Mouse (Mus musculus) heart, adult 2 months (tissue): ENCODE results near the gene Tnrc6b.

Source experiments
- CTCF ChIP-seq: fragments of 200-600 bp; IDR thresholded peaks from 2 replicates; pipeline ENCODE4 v1.8.1; 2022; ENCODE audit warnings: antibody characterized with exemption, mild to moderate bottlenecking, moderate library complexity
- EP300 ChIP-seq: fragments of 200-500 bp; IDR thresholded peaks from 2 replicates; pipeline ENCODE4 v1.6.1; 2011; ENCODE audit warnings: low read depth, low read length, control low read depth; ENCODE audit not compliant: insufficient read depth
- POLR2A ChIP-seq: fragments of 200-500 bp; IDR thresholded peaks from 2 replicates; pipeline ENCODE4 v1.6.1; 2011; ENCODE audit warnings: mild to moderate bottlenecking, low read depth, low read length, control low read depth; ENCODE audit not compliant: insufficient read depth

GRCm38 (mm10) chr15:80975666-80976065 lies 264.6 kb downstream of the Tnrc6b start:
- no peak for TF ChIP-seq CTCF
- no peak for TF ChIP-seq EP300
- no peak for TF ChIP-seq POLR2A
